Mouse (Mus musculus): ENCODE data around the gene Ccdc17. TPM values are rescaled to one million over a fixed set of nuclear protein-coding genes. Genes with fewer than 3 reads are reported as not detected.
A peak's percentile ranks its signal among the peaks of the same experiment; 100 is the strongest.

Ccdc17 gene
- polyA plus RNA-seq (2016; fragmentation: Nextera tagmentation; extraction: Ambion mirVana), result 2.5 and 3.1 TPM in 2 replicates

DNA sequence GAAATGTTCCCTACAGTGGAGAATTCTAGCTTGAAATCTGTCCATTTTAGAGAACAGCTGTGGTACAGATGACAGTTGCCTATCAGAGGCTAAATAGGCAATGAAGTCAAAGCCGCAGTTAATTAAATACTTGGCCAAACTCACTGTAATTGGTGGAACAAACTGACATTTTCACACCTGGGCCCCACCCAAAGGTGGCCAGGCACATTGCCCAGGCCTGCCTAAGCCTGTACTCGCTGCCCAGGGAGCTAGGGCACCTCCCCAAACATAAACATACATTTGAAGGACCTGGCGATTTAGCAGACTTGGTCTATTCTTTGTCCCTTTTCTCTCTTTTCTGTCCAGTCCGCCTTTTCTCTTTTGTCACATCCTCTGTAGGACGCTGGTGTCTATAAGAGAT, at the start of gene Ccdc17:
Gene Ccdc17 (plus strand): TSS at position 276 of the 400 bp plus-strand sequence.
- Histone ChIP-seq H3K4me2 (replicated peaks) (peak within 1 kb of the TSS; percentile 68), H3K4me3 (peak within 1 kb of the TSS; percentile 53), H3K9ac (peak within 1 kb of the TSS; percentile 51), H3K4me1 (peaks cover 18% of the 10 kb centered on the region; the same call in 1 of the 2 replicates), H3K27ac (peak within 1 kb of the TSS; percentile 65), H3K36me3 (peaks cover 39% of the 10 kb centered on the region), H3K9me3 (no peaks in the 10 kb centered on the region), H3K27me3 (no peaks in the 10 kb centered on the region)
- WGBS, result 34% methylated on average over 5 of the region's 5 CpGs
- ATAC-seq (ENCODE audit: insufficient number of reproducible peaks, insufficient read depth, low FRiP score, low TSS enrichment), result no peak

DNA sequence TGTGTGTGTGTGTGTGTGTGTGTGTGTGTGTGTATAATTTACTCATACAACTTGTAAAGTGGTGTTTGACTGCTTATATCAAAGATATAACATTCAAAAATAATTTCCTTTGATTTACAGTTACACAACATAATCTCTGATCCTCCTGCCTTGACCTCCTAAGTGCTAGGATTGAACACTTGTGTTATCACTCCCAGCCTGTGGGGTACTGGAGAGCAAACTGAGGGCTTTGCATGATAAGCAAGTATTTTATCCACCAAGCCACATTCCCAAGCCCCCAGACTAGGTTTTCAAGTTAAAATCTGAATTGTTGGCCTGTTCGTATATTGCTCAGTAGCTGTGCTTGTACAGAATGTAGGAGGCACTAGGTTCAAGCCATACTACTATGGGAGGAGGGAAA, 46.0 kb upstream of the Ccdc17 start:
- no peak for ATAC-seq (ENCODE audit: insufficient number of reproducible peaks, insufficient read depth, low FRiP score, low TSS enrichment)
- no peak overlapping the region for H3K9ac ChIP-seq
- no peaks in the 10 kb centered on the region for H3K9me3 ChIP-seq
- H3K27me3 ChIP-seq, result no peaks in the 10 kb centered on the region
- H3K4me1 ChIP-seq, result no peaks in the 10 kb centered on the region
- peaks cover 7% of the 10 kb centered on the region; the same call in 1 of the 2 replicates for H3K36me3 ChIP-seq
- WGBS, result 94% methylated on average over 1 of the region's 1 CpGs
- no peak overlapping the region for H3K4me3 ChIP-seq
- no peak overlapping the region for H3K4me2 ChIP-seq (replicated peaks)
- H3K27ac ChIP-seq, result no peak overlapping the region

DNA sequence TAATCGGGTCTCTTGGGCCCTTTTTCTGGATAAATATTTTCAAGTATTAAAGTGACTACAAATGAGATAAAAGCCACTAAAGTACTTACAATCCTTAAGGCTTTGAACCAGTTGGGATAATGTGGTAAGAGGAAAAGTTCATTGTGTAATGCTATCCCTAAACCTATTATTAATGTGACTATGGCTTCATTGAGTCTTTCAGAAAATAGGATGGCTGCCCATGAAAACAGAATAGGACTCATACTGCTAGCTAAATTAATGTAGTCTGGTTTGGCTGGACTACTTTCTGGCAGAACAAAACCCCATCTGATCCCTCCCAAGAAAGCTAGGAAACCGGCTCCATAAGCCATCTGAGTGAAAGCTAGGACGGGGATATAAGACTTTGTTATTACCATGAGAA, 43.4 kb upstream of the Ccdc17 start:
- Histone ChIP-seq H3K9ac (no peak overlapping the region), H3K36me3 (peaks cover 7% of the 10 kb centered on the region; the same call in 1 of the 2 replicates), H3K9me3 (no peaks in the 10 kb centered on the region), H3K4me3 (no peak overlapping the region), H3K4me1 (no peaks in the 10 kb centered on the region), H3K4me2 (replicated peaks) (no peak overlapping the region), H3K27me3 (no peaks in the 10 kb centered on the region), H3K27ac (no peak overlapping the region)
- WGBS, result 89% methylated on average over 3 of the region's 3 CpGs
- no peak for ATAC-seq (ENCODE audit: insufficient number of reproducible peaks, insufficient read depth, low FRiP score, low TSS enrichment)

DNA sequence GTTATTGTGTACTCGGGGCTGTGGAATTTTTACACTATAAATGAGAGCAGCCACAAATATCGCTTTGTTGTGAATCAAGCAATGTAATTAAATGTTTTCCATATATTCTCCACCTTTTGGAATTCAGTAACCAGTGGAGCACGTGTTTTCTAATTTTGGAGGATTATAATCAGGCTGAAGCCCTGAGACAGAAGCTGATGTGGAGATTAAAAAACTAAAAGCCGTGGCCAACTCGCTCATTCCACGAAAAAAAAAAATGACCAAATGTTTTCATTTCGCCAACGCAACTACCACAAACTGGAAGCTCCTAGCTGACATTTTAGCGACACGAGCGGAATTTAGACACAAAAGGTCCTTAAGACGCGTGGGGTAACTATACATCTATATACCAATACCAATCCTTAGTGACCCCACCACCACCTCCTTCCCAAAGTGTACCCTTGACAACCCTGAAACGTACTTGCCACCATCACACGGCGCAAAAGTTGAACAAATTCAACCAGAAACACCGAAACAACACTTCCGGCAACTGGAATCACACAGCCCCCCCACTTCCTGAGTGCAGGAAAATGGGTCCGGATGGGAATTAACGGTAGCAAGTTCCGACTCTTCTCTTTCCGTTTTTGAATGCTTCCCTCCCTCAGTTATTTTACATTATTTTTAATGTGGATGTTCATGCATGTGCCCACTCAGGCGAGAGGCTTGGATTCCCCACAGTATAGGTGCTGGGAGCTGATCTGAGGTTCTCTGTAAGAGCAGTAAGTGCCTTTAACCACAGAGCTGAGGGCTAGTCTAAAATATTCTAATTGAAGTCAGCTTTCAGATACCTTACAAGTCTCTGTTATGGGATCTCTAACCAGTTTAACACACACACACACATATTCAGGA, 40.8 kb upstream of the Ccdc17 start, which contains the start of gene Tmem69:
Gene Tmem69 (minus strand): TSS at position 524 of the 888 bp plus-strand sequence.
- peaks cover 7% of the 10 kb centered on the region; the same call in 1 of the 2 replicates for H3K36me3 ChIP-seq
- ATAC-seq (ENCODE audit: insufficient number of reproducible peaks, insufficient read depth, low FRiP score, low TSS enrichment), result no peak
- H3K9ac ChIP-seq, result peak within 1 kb of the TSS; percentile 75
- H3K9me3 ChIP-seq, result no peaks in the 10 kb centered on the region
- peak within 1 kb of the TSS; percentile 76 for H3K4me2 ChIP-seq (replicated peaks)
- H3K4me1 ChIP-seq, result peaks cover 2% of the 10 kb centered on the region
- no peaks in the 10 kb centered on the region for H3K27me3 ChIP-seq
- WGBS, result 4% methylated on average over 23 of the region's 23 CpGs
- peak within 1 kb of the TSS; percentile 62 for H3K4me3 ChIP-seq
- H3K27ac ChIP-seq, result peak within 1 kb of the TSS; percentile 87

DNA sequence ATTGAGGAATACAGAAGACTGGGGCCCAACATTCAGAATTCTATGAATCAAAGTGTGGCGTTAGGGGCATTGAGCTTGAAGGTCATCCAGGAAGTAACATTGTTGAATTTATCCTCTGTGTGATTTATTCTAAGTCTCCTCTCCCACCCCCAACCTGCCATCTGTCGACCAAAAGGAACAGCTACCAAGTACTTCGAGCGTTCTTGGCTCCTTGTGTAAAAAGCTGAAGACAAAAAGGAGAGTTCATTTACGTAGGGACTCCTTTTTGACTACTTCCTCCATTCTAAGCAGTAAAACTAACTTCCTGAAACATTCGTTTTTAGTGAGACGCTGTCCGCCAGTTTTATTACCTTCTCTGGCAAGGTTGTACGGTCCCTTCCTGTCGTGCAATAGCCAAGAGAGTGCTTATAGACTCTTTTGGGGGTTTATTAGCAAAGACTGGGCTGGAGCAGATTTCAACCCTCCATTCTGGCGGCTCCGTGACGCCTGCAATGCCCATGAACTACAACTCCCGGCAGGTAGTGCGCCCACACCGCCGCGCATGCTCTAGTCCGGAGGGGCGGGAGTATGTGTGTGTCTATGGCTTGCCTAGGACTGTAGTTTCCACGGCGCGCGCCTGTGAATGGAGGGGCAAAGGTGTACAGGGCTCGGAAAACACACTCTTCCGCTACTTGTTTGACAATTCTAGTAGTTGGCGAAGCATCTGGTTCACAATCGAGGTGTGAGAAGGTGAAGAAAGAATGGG, 39.7 kb upstream of the Ccdc17 start:
- Histone ChIP-seq H3K9me3 (no peaks in the 10 kb centered on the region), H3K27ac (peak overlapping the region; percentile 87), H3K9ac (peak overlapping the region; percentile 75), H3K27me3 (no peaks in the 10 kb centered on the region), H3K4me1 (peaks cover 2% of the 10 kb centered on the region), H3K36me3 (peaks cover 9% of the 10 kb centered on the region; the same call in 1 of the 2 replicates), H3K4me3 (peak overlapping the region; percentile 62), H3K4me2 (replicated peaks) (peak overlapping the region; percentile 76)
- WGBS, result under 1% methylated on average over 28 of the region's 28 CpGs
- ATAC-seq (ENCODE audit: insufficient number of reproducible peaks, insufficient read depth, low FRiP score, low TSS enrichment), result peak; percentile 97

DNA sequence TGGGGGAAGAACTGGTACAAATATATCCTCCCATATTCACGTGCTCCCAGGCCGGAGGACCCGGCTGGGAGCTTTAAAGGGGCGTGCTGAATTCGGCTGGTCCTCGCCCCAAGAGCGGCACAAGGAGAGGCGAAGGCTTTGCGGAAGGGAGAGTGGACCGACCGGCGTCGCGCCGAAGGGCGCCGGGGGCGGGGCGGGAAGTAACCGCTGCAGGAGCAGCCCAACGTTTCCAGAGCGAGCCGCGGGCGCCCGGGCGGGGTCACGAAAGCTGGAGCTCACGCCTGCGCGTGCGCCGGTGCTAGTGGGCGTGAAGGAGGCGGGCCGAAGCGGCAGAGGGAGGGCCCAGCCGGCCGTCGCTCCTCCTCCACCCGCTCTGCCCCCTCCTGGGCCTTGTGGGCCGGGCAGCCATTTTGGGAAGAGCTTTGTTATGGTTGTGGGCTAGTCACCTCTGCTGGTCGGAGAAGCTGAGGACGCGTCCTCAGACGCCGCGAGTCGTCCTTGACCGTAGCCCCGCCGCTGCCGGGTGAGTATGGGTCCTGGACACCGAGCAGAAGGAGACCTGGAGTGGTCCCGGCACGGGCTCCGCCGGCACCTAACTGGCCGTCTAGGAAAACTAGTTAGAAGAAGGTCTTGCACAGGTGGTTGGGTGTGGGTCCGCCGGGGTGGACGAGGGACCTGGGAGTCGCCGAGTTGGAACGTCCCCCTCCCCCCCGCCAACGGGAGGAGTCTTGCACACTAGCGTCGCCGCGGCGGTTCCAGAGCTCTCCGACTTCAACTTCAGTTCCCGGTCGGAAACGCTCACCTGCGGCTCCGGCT, 38.9 kb upstream of the Ccdc17 start, which contains the start of gene Gpbp1l1:
Gene Gpbp1l1 (plus strand): TSS at position 353 of the 816 bp plus-strand sequence.
- ATAC-seq (ENCODE audit: insufficient number of reproducible peaks, insufficient read depth, low FRiP score, low TSS enrichment), result peak; percentile 95
- H3K36me3 ChIP-seq, result peaks cover 5% of the 10 kb centered on the region; the same call in 1 of the 2 replicates
- H3K4me1 ChIP-seq, result peaks cover 2% of the 10 kb centered on the region
- H3K9ac ChIP-seq, result peak within 1 kb of the TSS; percentile 75
- H3K9me3 ChIP-seq, result no peaks in the 10 kb centered on the region
- no peaks in the 10 kb centered on the region for H3K27me3 ChIP-seq
- WGBS, result under 1% methylated on average over 76 of the region's 78 CpGs
- H3K4me2 ChIP-seq (replicated peaks), result peak within 1 kb of the TSS; percentile 76
- peak within 1 kb of the TSS; percentile 87 for H3K27ac ChIP-seq
- peak within 1 kb of the TSS; percentile 62 for H3K4me3 ChIP-seq

DNA sequence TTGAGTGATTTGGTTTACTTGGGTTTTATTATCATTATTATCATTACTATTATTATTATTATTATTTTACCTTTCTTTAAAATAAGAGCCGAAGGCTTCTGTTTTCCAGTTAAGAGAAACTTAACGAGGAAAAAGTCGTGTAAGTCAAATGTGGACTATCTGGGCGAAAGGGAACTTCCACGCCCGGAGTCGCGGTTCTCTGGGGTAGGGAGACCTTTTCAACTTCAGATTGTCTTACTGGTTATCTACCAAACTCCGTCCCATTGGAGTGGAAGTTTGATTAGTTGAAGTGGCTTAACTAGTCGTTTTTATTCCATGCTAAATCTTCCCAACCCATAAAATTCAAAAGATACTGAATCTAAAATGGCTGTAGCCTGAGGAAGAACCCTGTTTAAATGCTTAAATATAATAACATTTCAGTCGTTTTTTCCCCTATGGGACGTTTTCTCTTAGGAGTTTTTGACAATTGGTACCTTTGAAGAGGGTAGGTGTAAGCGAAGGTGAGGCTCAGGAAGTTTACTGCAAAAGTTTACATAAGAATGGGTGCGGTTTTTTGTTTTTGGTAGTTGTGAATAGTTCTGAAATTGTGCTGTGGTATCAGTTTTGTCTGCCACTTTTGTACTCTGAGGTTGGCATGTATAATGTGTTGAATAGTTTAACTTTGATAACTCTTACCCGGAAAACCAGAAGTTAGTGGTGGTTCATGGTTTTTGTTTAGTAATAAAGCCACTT, 38.1 kb upstream of the Ccdc17 start:
- 5% methylated on average over 15 of the region's 15 CpGs for WGBS
- Histone ChIP-seq H3K4me1 (peaks cover 2% of the 10 kb centered on the region), H3K27me3 (no peaks in the 10 kb centered on the region), H3K36me3 (0 out of 2 replicates have a peak, but pooled peaks cover 2% of the 10 kb centered on the region), H3K4me3 (peak overlapping the region; percentile 62), H3K9ac (peak overlapping the region; percentile 75), H3K9me3 (no peaks in the 10 kb centered on the region), H3K4me2 (replicated peaks) (peak overlapping the region; percentile 76), H3K27ac (no peak overlapping the region)
- no peak for ATAC-seq (ENCODE audit: insufficient number of reproducible peaks, insufficient read depth, low FRiP score, low TSS enrichment)

DNA sequence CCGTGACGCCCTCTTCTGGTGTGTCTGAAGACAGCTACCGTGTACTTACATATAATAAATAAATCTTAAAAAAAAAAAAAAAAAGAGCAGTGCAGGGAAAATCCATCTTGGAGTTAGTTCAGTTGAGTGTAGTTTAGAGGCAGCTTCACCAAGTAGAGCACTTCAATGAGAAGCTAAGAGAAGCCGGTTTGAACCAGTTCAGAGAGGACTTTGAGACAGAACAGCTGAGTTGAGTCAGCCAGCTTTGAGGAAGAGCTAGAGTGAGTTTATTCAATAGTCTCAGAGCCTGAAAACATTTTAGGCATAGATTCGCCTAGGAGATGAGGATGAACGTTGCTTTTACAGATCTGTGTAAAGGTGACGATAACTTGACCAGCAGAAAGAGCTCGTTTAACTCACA, 661 bp upstream of the Ccdc17 start:
- WGBS, result 81% methylated on average over 8 of the region's 8 CpGs
- H3K36me3 ChIP-seq, result peaks cover 39% of the 10 kb centered on the region
- no peak for ATAC-seq (ENCODE audit: insufficient number of reproducible peaks, insufficient read depth, low FRiP score, low TSS enrichment)

DNA sequence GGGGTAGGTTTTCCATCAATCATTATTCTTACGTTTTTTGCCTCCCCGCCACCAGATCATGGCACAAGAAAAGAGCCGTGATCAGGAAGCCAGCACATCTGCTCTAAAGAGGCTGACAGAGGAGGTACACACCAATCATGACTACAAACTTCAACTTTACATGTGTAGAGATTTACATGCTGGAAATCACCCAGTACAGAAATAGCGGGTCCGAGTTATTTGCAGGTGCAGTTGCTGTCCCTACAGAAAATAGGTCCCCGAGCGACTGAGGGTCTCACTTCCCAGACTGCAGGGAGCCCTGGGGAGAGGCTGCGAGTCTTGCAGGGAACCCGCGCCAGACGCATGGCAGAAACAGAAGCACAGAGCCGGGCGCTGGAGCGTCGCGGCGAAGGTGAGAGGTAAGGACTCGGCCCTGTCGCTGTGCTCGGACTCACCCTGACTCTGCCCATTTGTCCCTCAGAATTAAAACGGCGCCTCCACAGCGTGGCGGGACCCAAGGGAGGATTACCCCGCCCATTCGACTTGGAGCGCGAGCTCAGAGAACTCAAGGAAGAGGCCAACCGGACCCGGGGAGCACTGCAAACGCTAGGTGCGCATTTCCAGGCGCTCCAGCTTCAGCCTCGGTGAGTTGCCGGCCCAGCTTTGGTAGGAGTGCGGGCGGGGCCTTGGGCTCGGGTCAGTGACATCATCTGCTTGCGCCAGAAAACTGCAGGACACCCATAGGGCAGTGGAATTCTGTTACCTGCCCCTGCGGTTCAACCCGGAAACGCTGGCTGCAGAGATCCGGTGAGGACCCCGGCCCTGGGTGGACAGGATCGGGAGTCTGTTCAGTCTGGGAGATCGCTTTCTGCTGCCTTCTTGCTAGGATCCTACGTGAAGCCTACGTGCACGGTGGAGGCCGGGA, 776 bp downstream of the Ccdc17 start:
- WGBS, result 1% methylated on average over 50 of the region's 50 CpGs
- Histone ChIP-seq H3K36me3 (peaks cover 39% of the 10 kb centered on the region), H3K4me1 (peaks cover 18% of the 10 kb centered on the region; the same call in 1 of the 2 replicates), H3K4me3 (peak overlapping the region; percentile 53), H3K27me3 (no peaks in the 10 kb centered on the region), H3K9ac (peak overlapping the region; percentile 51), H3K9me3 (no peaks in the 10 kb centered on the region), H3K4me2 (replicated peaks) (peak overlapping the region; percentile 68), H3K27ac (peak overlapping the region; percentile 65)
- ATAC-seq (ENCODE audit: insufficient number of reproducible peaks, insufficient read depth, low FRiP score, low TSS enrichment), result peak; percentile 90

More for the DNA sequence above, 661 bp upstream of the Ccdc17 start:
- Histone ChIP-seq H3K4me2 (replicated peaks) (no peak overlapping the region), H3K4me1 (peaks cover 18% of the 10 kb centered on the region; the same call in 1 of the 2 replicates), H3K9me3 (no peaks in the 10 kb centered on the region), H3K27me3 (no peaks in the 10 kb centered on the region), H3K27ac (no peak overlapping the region), H3K4me3 (no peak overlapping the region), H3K9ac (no peak overlapping the region)

DNA sequence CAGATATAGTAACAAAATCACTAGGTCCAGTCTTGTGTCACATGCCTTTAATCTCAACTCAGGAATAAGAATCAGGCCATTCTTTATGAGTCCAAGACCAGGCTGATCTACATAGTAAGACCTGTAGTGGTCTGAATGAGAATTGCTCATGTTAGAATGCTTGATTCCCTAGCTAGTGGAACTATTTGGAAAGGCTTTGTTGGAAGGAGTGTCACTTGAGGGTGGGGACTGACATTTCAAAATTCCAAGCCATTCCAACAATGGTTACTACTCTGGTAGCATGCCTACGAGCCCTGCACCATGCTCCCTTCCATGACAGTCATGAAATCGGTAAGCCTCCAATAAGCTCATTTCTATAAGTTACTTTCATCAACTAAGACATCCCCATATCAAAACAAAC, 16.2 kb downstream of the Ccdc17 start:
- Histone ChIP-seq H3K9ac (no peak overlapping the region), H3K4me3 (no peak overlapping the region), H3K36me3 (peaks cover 66% of the 10 kb centered on the region), H3K27ac (no peak overlapping the region), H3K27me3 (no peaks in the 10 kb centered on the region), H3K9me3 (no peaks in the 10 kb centered on the region), H3K4me2 (replicated peaks) (no peak overlapping the region), H3K4me1 (no peaks in the 10 kb centered on the region)
- ATAC-seq (ENCODE audit: insufficient number of reproducible peaks, insufficient read depth, low FRiP score, low TSS enrichment), result no peak
- WGBS, result 93% methylated on average over 2 of the region's 2 CpGs

All from embryonic facial prominence, embryonic 12.5 days (tissue).